Mouse (Mus musculus): ENCODE measurements around the gene Cxcr2. TPM values are rescaled to one million over a fixed set of nuclear protein-coding genes. Genes with fewer than 3 reads are reported as not detected.

Gene Cxcr2
- under 1 TPM; 0.05 to 0.83 TPM for polyA plus RNA-seq (2017; shearing (Covaris generic))

GRCm38 (mm10) chr1:74153461-74154184 lies at the start of gene Cxcr2:
Gene Cxcr2 (plus strand): TSS chr1:74153989.

DNA sequence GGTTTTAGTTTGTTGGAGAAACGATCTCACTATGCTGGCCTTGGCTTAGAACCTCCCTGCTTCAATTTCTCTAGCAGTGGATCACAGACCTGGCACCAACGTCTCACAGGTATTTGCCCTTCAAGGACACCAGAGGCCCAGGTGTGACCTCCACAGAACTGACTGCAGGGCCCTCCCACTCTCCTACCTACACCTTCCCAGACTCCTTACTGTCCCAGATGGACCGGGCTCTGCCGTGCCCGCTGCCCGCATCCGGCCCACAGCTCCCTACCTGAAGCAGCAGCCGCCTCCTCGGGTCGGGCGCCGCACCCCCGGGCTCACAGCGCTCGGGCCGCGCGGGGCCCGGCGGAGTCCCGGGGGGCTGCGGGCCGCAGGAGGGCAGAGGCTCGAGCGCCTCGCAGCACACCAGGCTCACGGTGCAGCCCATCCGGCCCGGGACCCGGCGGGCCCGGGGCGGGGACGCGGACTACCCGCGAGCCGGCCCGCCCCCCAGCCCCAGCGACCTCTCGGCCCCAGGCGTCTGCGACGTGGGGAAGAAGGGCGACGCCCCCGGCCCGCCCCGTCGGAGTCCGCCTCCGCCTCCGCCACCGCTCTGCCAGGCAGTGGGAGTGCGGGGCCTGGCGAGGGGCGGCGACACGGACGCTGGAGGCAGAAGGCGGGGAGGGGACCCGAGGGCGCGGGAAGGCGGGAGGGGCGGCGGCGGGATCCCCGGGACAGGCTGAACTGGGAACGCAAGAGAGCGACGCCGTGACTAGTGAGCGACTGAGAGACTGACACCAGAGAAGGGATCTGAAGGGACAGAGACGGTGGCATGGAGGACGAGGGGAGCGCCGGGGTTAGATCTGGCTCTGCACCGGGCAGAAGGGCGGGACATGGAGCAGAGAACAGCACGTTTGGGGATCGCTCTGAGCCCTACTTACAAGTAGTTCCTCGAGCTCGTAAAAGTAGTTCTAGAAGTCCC lies 29.5 kb upstream of the Cxcr2 start, which contains the start of gene Tns1:
TSS of gene Tns1 (minus strand) at position 429 of the 961 bp plus-strand sequence.

DNA sequence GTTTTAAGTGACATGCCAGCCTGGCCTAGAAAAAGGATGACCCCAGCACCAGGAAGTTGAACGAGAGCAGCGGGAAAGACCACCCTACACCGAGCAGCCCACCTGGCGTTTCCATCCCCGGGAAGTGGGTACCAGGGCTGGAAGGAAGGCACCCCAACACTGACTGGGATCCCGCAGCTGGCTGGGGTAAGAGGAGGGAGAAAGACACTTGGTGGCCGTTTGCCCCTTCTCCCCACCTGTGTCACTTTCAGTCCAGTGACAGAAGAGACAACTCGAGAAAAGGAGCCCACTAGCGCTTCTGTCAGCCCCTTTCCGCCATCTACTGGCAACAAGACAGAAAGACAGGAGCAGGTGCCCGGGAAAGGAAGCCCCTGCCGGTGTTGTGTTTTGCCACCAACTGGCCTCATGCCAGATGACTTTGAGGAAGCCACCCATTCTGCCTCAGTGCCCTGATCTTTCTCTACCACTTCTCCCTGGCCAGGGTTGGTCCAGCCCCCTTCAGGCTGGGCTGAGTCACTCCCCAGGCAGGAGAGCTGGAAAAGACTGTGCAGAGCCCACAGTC lies 28.7 kb upstream of the Cxcr2 start, which contains the start of gene Rufy4:
TSS of gene Rufy4 (plus strand) at position 551 of the 562 bp plus-strand sequence.

GRCm38 (mm10) chr1:74194445-74194844 lies 40.7 kb downstream of the Cxcr2 start, which contains the start of gene Cxcr1:
Gene Cxcr1 (minus strand): TSS chr1:74194631.

Other genes starting within 250 kb of the Cxcr2 start
- gene Tns1, start 29.5 kb upstream of the Cxcr2 start, polyA plus RNA-seq (2017; shearing (Covaris generic)): 10 to 100 TPM in 1 of 2 experiments, 1 to 10 TPM in 1; 6.1 to 45.1 TPM
- under 1 TPM; 0.11 to 0.72 TPM for gene Rufy4, start 28.4 kb upstream of the Cxcr2 start, polyA plus RNA-seq (2017; shearing (Covaris generic))
- under 1 TPM in 1 of 2 experiments, not detected in 1; 0.22 TPM for gene Cxcr1, start 40.6 kb downstream of the Cxcr2 start, polyA plus RNA-seq (2017; shearing (Covaris generic))
- gene Arpc2, start 82.1 kb downstream of the Cxcr2 start, polyA plus RNA-seq (2017; shearing (Covaris generic)): 1,000 to 10,000 TPM in 1 of 2 experiments, 100 to 1,000 TPM in 1; 961 to 1,093 TPM
- gene Gpbar1, start 124.6 kb downstream of the Cxcr2 start, polyA plus RNA-seq (2017; shearing (Covaris generic)): 1 to 10 TPM in 1 of 2 experiments, not detected in 1; 3.0 TPM
- 100 to 1,000 TPM; 210 to 261 TPM for gene Aamp, start 130.7 kb downstream of the Cxcr2 start, polyA plus RNA-seq (2017; shearing (Covaris generic))
- gene Pnkd, start 130.9 kb downstream of the Cxcr2 start, polyA plus RNA-seq (2017; shearing (Covaris generic)): 10 to 100 TPM; 76.6 to 76.9 TPM
- 10 to 100 TPM; 23.9 to 31.8 TPM for gene Tmbim1, start 151.6 kb downstream of the Cxcr2 start, polyA plus RNA-seq (2017; shearing (Covaris generic))
- gene Catip, start 208.1 kb downstream of the Cxcr2 start, polyA plus RNA-seq (2017; shearing (Covaris generic)): not detected
- 1 to 10 TPM; 1.0 to 6.0 TPM for gene Slc11a1, start 221.2 kb downstream of the Cxcr2 start, polyA plus RNA-seq (2017; shearing (Covaris generic))
- 1 to 10 TPM; 4.8 to 6.9 TPM for gene Ctdsp1, start 237.5 kb downstream of the Cxcr2 start, polyA plus RNA-seq (2017; shearing (Covaris generic))

Data from inflammation-experienced regulatory T-cells (primary cell).